Mouse (Mus musculus) bone marrow, adult 2 months (tissue): Measurements from ENCODE around the gene Pdilt.

ENCODE experiments used
- CTCF ChIP-seq: fragments of 200-500 bp; IDR thresholded peaks from 2 replicates; pipeline ENCODE4 v1.5.1; 2011; ENCODE audit warnings: low read length, control low read depth; ENCODE audit not compliant: control insufficient read depth, insufficient read depth
- POLR2A ChIP-seq: fragments of 200-500 bp; IDR thresholded peaks from 2 replicates; pipeline ENCODE4 v1.6.1; 2011; ENCODE audit warnings: low read depth, mild to moderate bottlenecking, control low read depth, low read length, borderline replicate concordance; ENCODE audit not compliant: control insufficient read depth

DNA sequence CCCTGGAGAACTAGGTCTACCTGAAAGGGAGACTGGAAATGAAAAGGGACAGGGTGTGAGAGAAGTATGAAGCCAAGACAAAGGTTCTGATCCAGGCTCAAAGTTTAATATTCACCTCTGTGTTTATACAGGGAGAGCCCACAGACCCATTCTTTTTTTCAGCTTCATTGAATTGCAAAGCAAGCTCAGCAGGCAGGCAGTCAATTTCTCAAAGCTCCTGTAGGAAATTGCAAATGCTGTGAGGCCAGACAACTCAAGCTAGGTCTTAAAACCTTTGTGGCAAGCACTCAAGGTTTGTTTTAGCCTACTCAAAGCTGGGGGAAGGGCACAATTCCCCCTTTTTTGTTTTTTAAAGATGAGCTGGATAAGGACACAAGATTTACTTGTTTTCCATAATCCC is 22.3 kb upstream of the Pdilt start:
- TF ChIP-seq CTCF (no peak), POLR2A (no peak)
